Mouse (Mus musculus): ENCODE measurements around the gene Nol3. TPM values are rescaled to one million over a fixed set of nuclear protein-coding genes. Genes with fewer than 3 reads are reported as not detected.

Nol3 gene
- polyA plus RNA-seq, 1 experiment from 2014 or later: 1.2 TPM

DNA sequence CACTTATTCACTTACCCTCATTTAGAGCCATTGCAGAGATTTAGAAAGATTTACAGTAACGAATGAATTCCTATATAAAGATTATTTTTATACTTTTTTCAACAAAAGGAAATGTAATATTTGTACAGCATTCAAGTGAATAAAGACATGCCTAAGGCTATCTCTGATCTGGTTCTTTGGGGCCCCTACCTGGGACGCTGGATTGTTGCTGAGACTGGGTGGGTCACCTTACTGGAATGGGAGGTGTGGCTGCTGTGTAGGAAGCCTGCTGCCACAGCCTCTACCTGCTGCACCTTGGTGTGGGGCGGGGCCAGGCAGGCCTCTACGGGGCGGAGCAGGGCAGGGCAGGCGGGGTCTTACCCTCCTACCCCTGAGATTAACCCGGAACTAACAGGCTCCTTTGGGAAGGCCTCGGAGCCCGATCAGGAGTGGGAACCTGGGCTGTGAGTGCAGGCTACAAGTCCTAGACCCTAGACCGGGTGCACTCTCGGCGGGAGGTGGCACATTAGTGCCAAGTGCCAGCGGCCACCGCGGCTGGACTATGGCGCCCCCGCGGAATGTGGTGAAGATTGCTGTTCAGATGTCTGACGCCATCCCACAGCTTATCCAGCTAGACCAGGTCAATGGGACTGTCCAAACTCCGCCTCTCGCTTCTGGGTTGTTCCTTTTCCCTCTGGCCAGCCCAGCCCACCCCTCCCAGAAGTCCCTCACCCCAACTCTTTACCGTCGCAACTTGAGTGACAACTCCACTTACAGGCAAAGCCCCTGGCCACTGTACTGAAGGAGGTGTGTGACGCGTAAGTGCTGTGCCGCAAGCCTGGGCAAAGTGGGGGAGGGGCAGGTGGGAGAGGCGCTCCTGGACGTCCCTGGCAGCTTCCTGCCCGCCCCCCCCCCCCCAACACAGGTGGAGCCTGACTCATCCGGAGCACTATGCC is 29.5 kb downstream of the Nol3 start, which contains the start of gene Elmo3:
Gene Elmo3 (plus strand): TSS at position 391 of the 935 bp plus-strand sequence.
- Histone ChIP-seq H3K4me2 (replicated peaks; ENCODE audit: low read depth, low read length) (peak within 1 kb of the TSS; percentile 63), H3K4me1 (ENCODE audit: insufficient read depth, low read length) (peaks cover 24% of the 10 kb centered on the region), H3K4me3 (ENCODE audit: low read length) (peak within 1 kb of the TSS; percentile 44), H3K27ac (ENCODE audit: low read length) (peak within 1 kb of the TSS; percentile 82), H3K27me3 (ENCODE audit: insufficient read depth, low read length) (no peaks in the 10 kb centered on the region), H3K36me3 (ENCODE audit: insufficient read depth, low read length) (peaks cover 72% of the 10 kb centered on the region), H3K9ac (replicated peaks; ENCODE audit: low read length) (peak within 1 kb of the TSS; percentile 65), H3K9me3 (ENCODE audit: low read length) (no peaks in the 10 kb centered on the region)
- WGBS: 4% methylated on average over 29 of the region's 30 CpGs
- peak; percentile 94 for ATAC-seq (ENCODE audit: low FRiP score, low TSS enrichment)

DNA sequence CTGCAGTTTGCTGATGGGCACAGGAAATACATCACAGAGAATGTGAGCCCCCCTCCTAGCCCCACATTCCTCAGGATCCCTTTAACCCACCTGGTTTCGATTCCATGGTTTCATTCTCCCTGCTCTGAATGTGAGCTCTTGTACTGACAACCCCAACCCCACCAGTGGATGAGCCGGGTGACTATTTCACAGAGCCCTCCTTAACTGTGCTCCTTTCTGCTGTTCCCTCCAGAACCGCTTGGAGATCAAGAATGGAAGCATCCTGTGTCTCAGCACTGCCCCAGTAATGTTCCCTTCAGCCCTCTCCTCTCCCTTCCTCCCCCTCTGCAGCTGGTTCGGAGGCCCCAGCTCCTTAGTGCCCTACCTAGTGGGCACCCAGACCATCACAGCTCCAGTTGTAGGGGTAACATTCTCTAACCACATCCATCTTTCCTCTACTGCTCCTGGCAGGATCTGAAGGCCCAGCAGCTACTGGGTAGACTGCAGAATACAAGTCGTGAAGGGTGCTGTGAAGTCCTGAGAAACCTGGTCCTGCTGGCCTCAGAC is 30.3 kb downstream of the Nol3 start:
- H3K9ac ChIP-seq (replicated peaks; ENCODE audit: low read length): peak overlapping the region; percentile 65
- H3K36me3 ChIP-seq (ENCODE audit: insufficient read depth, low read length): peaks cover 66% of the 10 kb centered on the region
- peak overlapping the region; percentile 32; the same call in 1 of the 2 replicates for H3K27ac ChIP-seq (ENCODE audit: low read length)
- H3K4me1 ChIP-seq (ENCODE audit: insufficient read depth, low read length): peaks cover 24% of the 10 kb centered on the region
- no peaks in the 10 kb centered on the region for H3K9me3 ChIP-seq (ENCODE audit: low read length)
- WGBS: 52% methylated on average over 5 of the region's 5 CpGs
- H3K27me3 ChIP-seq (ENCODE audit: insufficient read depth, low read length): no peaks in the 10 kb centered on the region
- H3K4me3 ChIP-seq (ENCODE audit: low read length): peak overlapping the region; percentile 44
- peak overlapping the region; percentile 63 for H3K4me2 ChIP-seq (replicated peaks; ENCODE audit: low read depth, low read length)
- peak; percentile 28 for ATAC-seq (ENCODE audit: low FRiP score, low TSS enrichment)

DNA sequence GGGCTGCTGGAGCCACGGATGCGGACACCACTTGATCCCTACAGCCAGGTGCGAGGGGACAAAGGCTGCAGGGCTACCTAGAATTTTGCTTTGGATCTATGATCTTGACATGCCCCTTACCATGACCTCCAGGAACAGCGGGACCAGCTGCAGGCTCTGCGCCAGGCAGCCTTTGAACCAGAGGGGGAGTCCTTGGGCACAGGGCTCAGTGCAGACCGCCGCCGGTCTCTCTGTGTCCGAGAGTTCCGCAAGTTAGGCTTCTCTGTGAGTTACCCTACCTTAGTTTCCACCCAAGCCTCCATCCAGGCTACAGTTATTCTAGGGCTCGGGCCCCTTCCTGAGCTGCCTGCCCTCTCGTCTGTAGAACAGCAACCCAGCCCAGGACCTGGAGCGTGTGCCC is 31.7 kb downstream of the Nol3 start:
- 94% methylated on average over 13 of the region's 13 CpGs for WGBS
- Histone ChIP-seq H3K9ac (replicated peaks; ENCODE audit: low read length) (no peak overlapping the region), H3K4me1 (ENCODE audit: insufficient read depth, low read length) (peaks cover 24% of the 10 kb centered on the region), H3K4me3 (ENCODE audit: low read length) (no peak overlapping the region), H3K36me3 (ENCODE audit: insufficient read depth, low read length) (peaks cover 62% of the 10 kb centered on the region), H3K27ac (ENCODE audit: low read length) (no peak overlapping the region), H3K9me3 (ENCODE audit: low read length) (no peaks in the 10 kb centered on the region), H3K27me3 (ENCODE audit: insufficient read depth, low read length) (no peaks in the 10 kb centered on the region), H3K4me2 (replicated peaks; ENCODE audit: low read depth, low read length) (no peak overlapping the region)
- ATAC-seq (ENCODE audit: low FRiP score, low TSS enrichment): no peak

DNA sequence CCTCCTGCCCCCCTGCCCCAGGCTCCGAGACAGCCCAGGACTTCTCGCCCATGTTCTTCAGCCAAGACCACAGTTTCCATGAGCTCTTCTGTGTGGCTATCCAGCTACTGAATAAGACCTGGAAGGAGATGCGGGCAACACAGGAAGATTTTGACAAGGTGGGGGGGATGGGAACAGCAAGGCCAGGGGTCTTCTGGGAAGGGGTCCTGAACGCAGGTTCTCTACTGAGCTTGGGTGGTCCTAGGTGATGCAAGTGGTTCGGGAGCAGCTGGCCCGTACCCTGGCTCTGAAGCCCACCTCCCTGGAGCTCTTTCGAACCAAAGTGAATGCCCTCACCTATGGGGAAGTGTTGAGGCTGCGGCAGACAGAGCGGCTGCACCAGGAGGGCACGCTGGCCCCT is 32.5 kb downstream of the Nol3 start:
- H3K36me3 ChIP-seq (ENCODE audit: insufficient read depth, low read length): peaks cover 64% of the 10 kb centered on the region
- peaks cover 24% of the 10 kb centered on the region for H3K4me1 ChIP-seq (ENCODE audit: insufficient read depth, low read length)
- no peak overlapping the region for H3K9ac ChIP-seq (replicated peaks; ENCODE audit: low read length)
- no peaks in the 10 kb centered on the region for H3K9me3 ChIP-seq (ENCODE audit: low read length)
- no peaks in the 10 kb centered on the region for H3K27me3 ChIP-seq (ENCODE audit: insufficient read depth, low read length)
- 96% methylated on average over 10 of the region's 10 CpGs for WGBS
- no peak for ATAC-seq (ENCODE audit: low FRiP score, low TSS enrichment)
- H3K4me3 ChIP-seq (ENCODE audit: low read length): no peak overlapping the region
- no peak overlapping the region for H3K27ac ChIP-seq (ENCODE audit: low read length)
- H3K4me2 ChIP-seq (replicated peaks; ENCODE audit: low read depth, low read length): no peak overlapping the region

DNA sequence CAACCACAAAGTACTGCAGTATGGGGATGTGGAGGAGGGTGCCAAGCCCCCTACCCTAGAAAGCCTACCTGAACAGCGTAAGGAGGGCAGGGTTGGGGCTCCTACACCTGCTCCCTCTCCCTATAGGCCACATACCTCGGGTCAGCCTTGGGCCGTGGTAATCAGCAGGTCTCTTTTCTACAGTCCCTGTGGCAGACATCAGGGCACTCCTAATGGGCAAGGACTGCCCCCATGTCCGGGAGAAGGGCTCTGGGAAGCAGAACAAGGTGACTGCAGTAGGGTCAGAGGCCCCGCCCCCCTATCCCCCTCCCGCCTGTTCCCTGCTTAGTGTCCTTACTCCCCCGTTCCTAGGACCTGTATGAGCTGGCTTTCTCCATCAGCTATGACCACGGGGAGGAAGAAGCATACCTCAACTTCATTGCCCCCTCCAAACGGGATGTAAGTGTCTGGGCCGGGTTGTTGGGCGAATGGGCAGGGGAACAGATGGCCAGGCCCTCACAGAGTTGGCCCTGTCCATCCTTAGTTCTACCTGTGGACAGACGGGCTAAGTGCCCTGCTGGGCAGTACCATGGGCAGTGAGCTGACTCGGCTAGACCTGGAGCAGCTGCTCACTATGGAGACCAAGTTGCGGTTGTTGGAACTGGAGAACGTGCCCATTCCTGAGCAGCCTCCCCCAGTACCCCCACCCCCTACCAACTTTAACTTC is 33.4 kb downstream of the Nol3 start:
- H3K36me3 ChIP-seq (ENCODE audit: insufficient read depth, low read length): peaks cover 65% of the 10 kb centered on the region

DNA sequence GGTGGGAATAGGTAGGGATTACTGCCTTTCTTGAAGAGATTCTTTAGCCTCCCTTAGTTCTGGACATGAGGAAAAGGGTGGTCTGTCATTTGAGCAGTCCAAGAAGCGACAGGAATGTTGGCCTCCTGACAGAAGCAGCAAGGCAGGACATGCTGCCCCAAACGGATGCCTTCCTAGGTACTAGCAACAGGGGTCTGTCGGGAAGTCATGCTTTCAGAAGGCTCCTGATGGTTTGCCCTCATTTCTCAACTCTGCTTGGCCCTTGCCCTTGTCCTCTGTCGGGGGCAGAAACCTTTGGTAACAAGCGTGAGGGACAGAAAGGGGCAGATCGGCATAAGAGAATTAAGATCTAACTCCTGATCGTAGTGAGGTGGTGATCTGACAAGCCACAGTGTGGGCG is 34.2 kb downstream of the Nol3 start:
- WGBS: 77% methylated on average over 8 of the region's 8 CpGs
- no peak overlapping the region for H3K4me3 ChIP-seq (ENCODE audit: low read length)

More for the DNA sequence above, 33.4 kb downstream of the Nol3 start:
- Histone ChIP-seq H3K27me3 (ENCODE audit: insufficient read depth, low read length) (no peaks in the 10 kb centered on the region), H3K27ac (ENCODE audit: low read length) (no peak overlapping the region), H3K4me2 (replicated peaks; ENCODE audit: low read depth, low read length) (no peak overlapping the region), H3K9me3 (ENCODE audit: low read length) (no peaks in the 10 kb centered on the region), H3K4me3 (ENCODE audit: low read length) (no peak overlapping the region), H3K4me1 (ENCODE audit: insufficient read depth, low read length) (peaks cover 23% of the 10 kb centered on the region), H3K9ac (replicated peaks; ENCODE audit: low read length) (no peak overlapping the region)
- WGBS: 72% methylated on average over 15 of the region's 15 CpGs
- ATAC-seq (ENCODE audit: low FRiP score, low TSS enrichment): no peak

DNA sequence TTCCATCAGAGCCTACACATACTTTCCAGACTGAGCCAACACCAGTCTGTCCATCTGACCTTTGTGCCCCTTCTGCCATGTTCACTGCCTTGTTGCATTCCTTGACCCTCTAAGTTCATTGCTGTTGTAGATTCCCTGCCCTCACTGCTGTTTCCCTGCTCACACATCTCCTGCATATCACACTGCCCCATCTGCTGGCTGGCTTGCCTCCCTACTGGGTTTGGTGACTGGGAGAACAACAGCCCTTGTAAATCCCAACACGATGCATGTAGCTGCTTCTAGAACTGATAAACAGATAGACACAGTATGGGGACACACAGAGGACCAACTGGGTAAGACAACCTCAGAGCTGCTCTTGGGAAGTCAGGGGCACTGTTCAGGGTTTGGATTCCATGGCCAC is 35.8 kb downstream of the Nol3 start:
- 77% methylated on average over 1 of the region's 1 CpGs for WGBS
- peaks cover 72% of the 10 kb centered on the region for H3K36me3 ChIP-seq (ENCODE audit: insufficient read depth, low read length)

More for the DNA sequence above, 34.2 kb downstream of the Nol3 start:
- Histone ChIP-seq H3K9me3 (ENCODE audit: low read length) (no peaks in the 10 kb centered on the region), H3K4me2 (replicated peaks; ENCODE audit: low read depth, low read length) (no peak overlapping the region), H3K27ac (ENCODE audit: low read length) (no peak overlapping the region), H3K4me1 (ENCODE audit: insufficient read depth, low read length) (peaks cover 15% of the 10 kb centered on the region), H3K27me3 (ENCODE audit: insufficient read depth, low read length) (no peaks in the 10 kb centered on the region), H3K9ac (replicated peaks; ENCODE audit: low read length) (no peak overlapping the region), H3K36me3 (ENCODE audit: insufficient read depth, low read length) (peaks cover 68% of the 10 kb centered on the region)
- no peak for ATAC-seq (ENCODE audit: low FRiP score, low TSS enrichment)

DNA sequence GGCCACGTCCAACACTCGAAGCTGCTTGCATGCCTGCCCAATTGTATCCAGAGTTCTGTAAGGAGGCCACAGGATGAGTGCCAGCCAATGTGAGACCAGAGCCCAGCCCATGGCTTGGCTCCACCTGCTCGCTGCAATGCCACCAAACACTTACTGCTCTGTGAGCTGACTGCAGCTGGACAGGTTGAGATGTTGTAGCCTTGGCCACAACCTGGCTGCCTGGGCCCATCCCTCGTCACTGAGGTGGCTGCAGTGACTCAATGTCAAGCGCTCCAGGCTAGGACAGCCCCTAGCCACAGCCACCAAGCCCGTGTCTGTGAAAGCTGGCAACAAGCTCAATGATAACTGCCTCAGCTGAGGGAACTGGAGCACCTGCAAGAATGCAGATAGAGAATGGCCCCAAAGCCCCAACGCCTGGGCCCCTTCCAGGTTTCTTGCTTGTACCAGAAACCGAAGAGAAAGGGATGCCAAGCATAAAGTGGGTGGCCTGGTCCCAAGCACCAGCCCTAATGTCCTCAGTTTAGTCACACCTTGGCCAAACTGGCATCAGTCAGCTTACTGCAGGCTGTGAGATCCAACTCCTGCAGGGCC is 37.0 kb downstream of the Nol3 start:
- Histone ChIP-seq H3K27ac (ENCODE audit: low read length) (no peak overlapping the region), H3K4me3 (ENCODE audit: low read length) (no peak overlapping the region), H3K4me2 (replicated peaks; ENCODE audit: low read depth, low read length) (no peak overlapping the region), H3K4me1 (ENCODE audit: insufficient read depth, low read length) (no peaks in the 10 kb centered on the region), H3K36me3 (ENCODE audit: insufficient read depth, low read length) (peaks cover 62% of the 10 kb centered on the region), H3K9me3 (ENCODE audit: low read length) (no peaks in the 10 kb centered on the region), H3K27me3 (ENCODE audit: insufficient read depth, low read length) (no peaks in the 10 kb centered on the region), H3K9ac (replicated peaks; ENCODE audit: low read length) (no peak overlapping the region)
- no peak for ATAC-seq (ENCODE audit: low FRiP score, low TSS enrichment)
- WGBS: 91% methylated on average over 8 of the region's 8 CpGs

More for the DNA sequence above, 35.8 kb downstream of the Nol3 start:
- Histone ChIP-seq H3K27ac (ENCODE audit: low read length) (no peak overlapping the region), H3K4me2 (replicated peaks; ENCODE audit: low read depth, low read length) (no peak overlapping the region), H3K9ac (replicated peaks; ENCODE audit: low read length) (no peak overlapping the region), H3K9me3 (ENCODE audit: low read length) (no peaks in the 10 kb centered on the region), H3K4me3 (ENCODE audit: low read length) (no peak overlapping the region), H3K4me1 (ENCODE audit: insufficient read depth, low read length) (no peaks in the 10 kb centered on the region), H3K27me3 (ENCODE audit: insufficient read depth, low read length) (no peaks in the 10 kb centered on the region)
- ATAC-seq (ENCODE audit: low FRiP score, low TSS enrichment): no peak

DNA sequence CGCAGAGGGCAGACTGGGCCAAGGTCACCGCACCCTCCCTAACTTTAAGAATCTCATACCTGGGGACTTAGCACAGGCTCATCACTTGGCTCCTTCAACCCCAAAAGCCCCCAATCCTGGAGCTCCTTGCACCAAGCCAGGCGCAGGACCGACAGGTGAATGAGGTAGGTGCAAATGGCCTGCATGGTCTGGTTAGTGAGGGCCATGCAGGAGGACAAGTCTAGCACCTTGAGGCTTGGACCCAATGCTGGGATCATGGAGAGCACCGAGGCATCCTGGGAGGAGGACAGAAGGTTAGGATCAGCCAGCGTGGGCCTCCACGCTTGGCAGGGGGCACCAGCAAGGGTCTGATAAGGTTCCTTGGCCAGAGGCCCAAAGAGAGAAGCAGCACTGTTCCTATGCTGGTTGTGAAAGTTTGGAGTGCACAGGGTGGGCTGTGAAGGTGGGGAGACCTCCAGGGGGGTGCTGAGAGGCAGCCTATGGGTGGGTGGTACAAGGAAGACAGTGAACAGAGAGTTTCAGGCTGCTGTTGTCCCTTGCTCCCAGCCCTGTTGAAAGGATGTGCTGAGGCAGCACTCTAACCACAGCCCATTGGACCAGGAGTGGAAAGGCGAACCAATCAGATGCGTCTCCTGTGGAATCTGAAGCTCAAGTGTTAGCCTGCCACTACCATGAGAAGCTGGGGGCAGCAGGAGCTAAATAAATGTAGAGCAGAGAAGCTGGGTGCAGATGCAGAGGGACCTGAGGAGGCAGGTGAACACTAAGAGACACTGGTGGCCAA is 37.9 kb downstream of the Nol3 start:
- 84% methylated on average over 9 of the region's 9 CpGs for WGBS
- H3K36me3 ChIP-seq (ENCODE audit: insufficient read depth, low read length): peaks cover 59% of the 10 kb centered on the region
- no peak for ATAC-seq (ENCODE audit: low FRiP score, low TSS enrichment)

More for the DNA sequence above, 37.9 kb downstream of the Nol3 start:
- Histone ChIP-seq H3K27ac (ENCODE audit: low read length) (no peak overlapping the region), H3K4me2 (replicated peaks; ENCODE audit: low read depth, low read length) (no peak overlapping the region), H3K9me3 (ENCODE audit: low read length) (no peaks in the 10 kb centered on the region), H3K4me3 (ENCODE audit: low read length) (no peak overlapping the region), H3K9ac (replicated peaks; ENCODE audit: low read length) (no peak overlapping the region), H3K4me1 (ENCODE audit: insufficient read depth, low read length) (no peaks in the 10 kb centered on the region), H3K27me3 (ENCODE audit: insufficient read depth, low read length) (no peaks in the 10 kb centered on the region)
